Mouse (Mus musculus) liver, adult 2 months (tissue): ENCODE data around the gene Btbd3. TPM values are rescaled to one million over a fixed set of nuclear protein-coding genes. Genes with fewer than 3 reads are reported as not detected.
A peak's percentile ranks its signal among the peaks of the same experiment; 100 is the strongest.
"Not testable (repeated sequence)": the region's sequence is repeated elsewhere in the genome, so short reads cannot be mapped to it uniquely, and the experiment has no call there.

Experiments
- DNase-seq: peaks from one replicate; pipeline ENCODE4 v3.0.0-alpha.2; 2011; ENCODE audit warnings: low read depth, low spot score; ENCODE audit errors: extremely low read depth
- H3K27ac ChIP-seq: fragments of 200-500 bp; replicated peaks from 2 replicates; pipeline ENCODE4 v1.5.1; 2012; ENCODE audit warnings: low read depth, mild to moderate bottlenecking, control low read depth, inconsistent platforms, low read length; ENCODE audit not compliant: insufficient read depth
- H3K27me3 ChIP-seq: fragments of 200-500 bp; 2 replicates; pipeline ENCODE4 v1.6.1; 2012; ENCODE audit warnings: mild to moderate bottlenecking, moderate library complexity, low read length, inconsistent platforms; ENCODE audit not compliant: control insufficient read depth, insufficient read depth
- H3K36me3 ChIP-seq: fragments of 200-500 bp; 2 replicates; pipeline ENCODE4 v1.6.1; 2012; ENCODE audit warnings: low read length, inconsistent platforms; ENCODE audit not compliant: control insufficient read depth, insufficient read depth
- H3K4me1 ChIP-seq: fragments of 200-500 bp; 2 replicates; pipeline ENCODE4 v1.6.1; 2011; ENCODE audit warnings: low read length; ENCODE audit not compliant: control insufficient read depth, insufficient read depth
- H3K4me3 ChIP-seq: fragments of 200-500 bp; 2 replicates; pipeline ENCODE4 v1.5.1; 2011; ENCODE audit warnings: low read depth, mild to moderate bottlenecking, control low read depth, low read length, moderate library complexity; ENCODE audit not compliant: insufficient read depth
- H3K79me2 ChIP-seq: fragments of 200-500 bp; 2 replicates; pipeline ENCODE4 v1.6.1; 2012; ENCODE audit warnings: inconsistent platforms, mild to moderate bottlenecking, low read length, moderate library complexity; ENCODE audit not compliant: control insufficient read depth, insufficient read depth
- H3K9ac ChIP-seq: fragments of 200-500 bp; 2 replicates; pipeline ENCODE4 v1.6.1; 2012; ENCODE audit warnings: low read depth, mild to moderate bottlenecking, control low read depth, inconsistent platforms, low read length
- CTCF ChIP-seq: fragments of 200-500 bp; IDR thresholded peaks from 2 replicates; pipeline ENCODE4 v1.5.1; 2011; ENCODE audit warnings: low read depth, low read length, control low read depth
- POLR2A ChIP-seq: fragments of 200-500 bp; IDR thresholded peaks from 2 replicates; pipeline ENCODE4 v1.6.1; 2011; ENCODE audit warnings: low read length, control low read depth; ENCODE audit not compliant: insufficient read depth; ENCODE audit errors: extremely low read depth
- WGBS: fragments of 180-500 bp; shearing (Covaris S2); methylation state at CpG from one replicate; pipeline ENCODE4 v1.1.7; 2018; 5-methylcytosine and 5-hydroxymethylcytosine counted together
- polyA plus RNA-seq: library from polyadenylated mRNA; depleted of rRNA; stranded (reverse); fragments of >200 nt; gene quantifications from 2 replicates; pipeline ENCODE4 v1.2.3, GENCODE M21; 2012
- total RNA-seq: library from RNA; depleted of rRNA; stranded (reverse); fragments of >200 nt; gene quantifications from 2 replicates; pipeline ENCODE4 v1.2.3, GENCODE M21; 2014

Gene Btbd3
- total and polyA plus RNA-seq, 2 experiments = 1.4 to 2.7 TPM

DNA sequence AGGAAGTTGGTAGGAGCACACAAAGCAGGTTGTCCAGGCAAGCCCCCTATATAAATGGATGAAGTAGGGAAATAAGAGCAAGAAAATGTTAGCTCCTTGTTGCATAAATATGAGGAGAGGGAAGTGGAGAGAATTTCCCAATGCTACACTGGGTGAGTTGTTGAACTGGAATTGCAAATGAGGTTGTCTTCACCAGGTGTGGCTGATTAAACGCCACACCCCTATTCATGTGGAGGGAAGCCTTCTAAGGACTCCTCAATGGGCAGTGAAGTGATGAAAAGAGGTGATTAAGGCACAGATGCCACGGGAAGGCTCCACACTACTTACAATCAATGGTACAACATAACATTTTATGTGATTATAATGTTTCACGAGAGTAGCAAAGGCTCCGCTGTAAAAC is 70.0 kb downstream of the Btbd3 start:
- Histone ChIP-seq H3K4me3 (no peak overlapping the region), H3K9ac (no peak overlapping the region), H3K27me3 (0 out of 2 replicates have a peak, but pooled peaks cover 3% of the 10 kb centered on the region), H3K36me3 (no peaks in the 10 kb centered on the region), H3K79me2 (no peaks in the 10 kb centered on the region), H3K4me1 (no peaks in the 10 kb centered on the region), H3K27ac (no peak overlapping the region)
- TF ChIP-seq CTCF = no peak
- no peak for TF ChIP-seq POLR2A
- no peak for DNase-seq
- 70% methylated on average over 4 of the region's 4 CpGs for WGBS

- not testable (repeated sequence) for H3K4me3 ChIP-seq, H3K9ac ChIP-seq, H3K79me2 ChIP-seq, H3K27me3 ChIP-seq, H3K4me1 ChIP-seq, H3K36me3 ChIP-seq, H3K27ac ChIP-seq, DNase-seq
- 54% methylated on average over 2 of the region's 2 CpGs for WGBS
These were observed 77.8 kb downstream of the Btbd3 start for GRCm38 (mm10) chr2:138334198-138334597.

DNA sequence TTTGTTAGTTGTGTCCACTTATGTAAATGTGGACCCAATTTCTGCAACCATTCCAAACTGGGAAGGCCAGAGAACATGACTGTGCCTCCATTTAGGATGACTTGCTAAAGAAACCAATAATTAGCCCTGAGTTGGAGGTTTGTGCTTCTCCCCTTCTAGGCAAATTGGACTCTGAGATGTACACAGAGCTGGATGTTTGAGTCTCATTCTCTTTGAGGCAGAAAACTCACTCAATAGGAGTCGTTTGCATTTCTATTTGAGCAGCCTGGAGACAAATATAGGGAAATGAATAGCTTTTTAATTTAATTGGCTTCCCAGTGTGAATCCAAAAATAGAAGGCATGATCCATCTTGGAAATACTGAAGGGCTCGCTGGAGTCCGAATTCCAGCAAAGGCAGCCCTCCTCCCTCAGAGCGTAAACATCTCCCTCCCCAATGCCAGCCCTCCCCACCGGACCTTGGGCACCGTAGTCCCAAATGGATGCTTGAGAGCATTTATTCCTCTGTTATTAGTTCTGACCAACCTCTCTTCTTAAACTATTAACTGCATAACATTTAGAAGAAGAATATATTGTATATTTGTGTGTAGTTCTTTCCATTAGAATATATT is 81.6 kb downstream of the Btbd3 start:
- Histone ChIP-seq H3K4me1 (no peaks in the 10 kb centered on the region), H3K4me3 (no peak overlapping the region), H3K36me3 (no peaks in the 10 kb centered on the region), H3K27me3 (no peaks in the 10 kb centered on the region), H3K79me2 (no peaks in the 10 kb centered on the region), H3K9ac (no peak overlapping the region), H3K27ac (no peak overlapping the region)
- no peak for DNase-seq
- WGBS = 77% methylated on average over 6 of the region's 6 CpGs
- no peak for TF ChIP-seq POLR2A
- no peak for TF ChIP-seq CTCF

DNA sequence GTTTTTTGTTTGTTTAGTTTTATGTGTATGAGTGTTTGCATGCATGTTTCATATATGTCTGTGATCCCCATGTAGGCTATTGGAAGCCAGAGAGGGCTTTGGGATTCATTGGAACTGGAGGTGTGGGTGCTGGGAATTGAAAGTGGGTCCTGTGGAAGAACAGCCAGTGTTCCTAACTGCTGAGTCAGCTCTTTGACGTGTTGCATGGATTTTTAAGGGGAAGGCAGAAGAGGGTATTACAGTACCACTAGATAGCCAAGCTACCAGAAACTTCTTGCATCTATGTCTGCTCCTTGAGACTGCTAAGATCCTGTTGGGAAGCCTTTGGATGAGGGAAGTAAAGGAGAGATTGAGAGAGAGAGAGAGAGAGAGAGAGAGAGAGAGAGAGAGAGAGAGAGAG is 82.2 kb downstream of the Btbd3 start:
- Histone ChIP-seq H3K79me2 (no peaks in the 10 kb centered on the region), H3K4me1 (no peaks in the 10 kb centered on the region), H3K9ac (no peak overlapping the region), H3K27ac (no peak overlapping the region), H3K27me3 (no peaks in the 10 kb centered on the region), H3K36me3 (no peaks in the 10 kb centered on the region), H3K4me3 (no peak overlapping the region)
- DNase-seq = no peak
- WGBS = 66% methylated on average over 1 of the region's 1 CpGs
- no peak for TF ChIP-seq CTCF
- TF ChIP-seq POLR2A = no peak

- TF ChIP-seq POLR2A (no peak), CTCF (no peak)
- H3K79me2 ChIP-seq = no peaks in the 10 kb centered on the region
- DNase-seq = peak; percentile 66
- no peaks in the 10 kb centered on the region; the same call in 1 of the 2 replicates for H3K4me1 ChIP-seq
- 53% methylated on average over 3 of the region's 3 CpGs for WGBS
- no peak overlapping the region for H3K27ac ChIP-seq
- no peak overlapping the region for H3K4me3 ChIP-seq
- no peaks in the 10 kb centered on the region for H3K36me3 ChIP-seq
- no peak overlapping the region for H3K9ac ChIP-seq
- no peaks in the 10 kb centered on the region for H3K27me3 ChIP-seq
These were observed 99.0 kb downstream of the Btbd3 start for GRCm38 (mm10) chr2:138355366-138355765.

DNA sequence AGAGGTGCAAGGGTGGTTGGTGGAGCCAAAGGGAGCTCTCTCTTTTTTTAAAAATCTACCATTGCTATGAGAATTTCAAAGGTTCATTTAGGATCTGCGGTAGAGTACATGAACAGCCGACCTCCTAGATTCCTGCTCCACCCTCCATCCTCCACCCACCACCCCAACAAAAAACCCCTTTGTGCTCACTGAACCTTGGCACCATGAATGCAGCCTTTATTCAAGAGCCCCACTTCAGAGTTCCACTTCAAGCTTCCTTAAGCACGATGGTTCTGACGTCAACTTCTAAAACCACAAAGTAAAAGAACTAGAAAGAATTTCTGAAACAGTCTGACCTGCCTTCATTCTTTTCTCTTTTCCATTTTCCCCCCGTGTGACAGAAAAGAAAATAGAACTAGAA is 106.1 kb downstream of the Btbd3 start:
- TF ChIP-seq CTCF = no peak
- no peak for TF ChIP-seq POLR2A
- no peaks in the 10 kb centered on the region for H3K79me2 ChIP-seq
- H3K27ac ChIP-seq = no peak overlapping the region
- no peak overlapping the region for H3K4me3 ChIP-seq
- WGBS = 84% methylated on average over 5 of the region's 5 CpGs
- no peaks in the 10 kb centered on the region for H3K27me3 ChIP-seq
- no peaks in the 10 kb centered on the region for H3K4me1 ChIP-seq
- H3K9ac ChIP-seq = no peak overlapping the region
- no peak for DNase-seq
- H3K36me3 ChIP-seq = no peaks in the 10 kb centered on the region
